Mouse (Mus musculus) liver, adult 2 months (tissue): ENCODE measurements around the gene Thrb. TPM values are rescaled to one million over a fixed set of nuclear protein-coding genes. Genes with fewer than 3 reads are reported as not detected.

Source experiments
- DNase-seq: peaks from one replicate; pipeline ENCODE4 v3.0.0-alpha.2; 2011; ENCODE audit warnings: low read depth, low spot score; ENCODE audit errors: extremely low read depth
- H3K27ac ChIP-seq: fragments of 200-500 bp; replicated peaks from 2 replicates; pipeline ENCODE4 v1.5.1; 2012; ENCODE audit warnings: low read depth, mild to moderate bottlenecking, control low read depth, inconsistent platforms, low read length; ENCODE audit not compliant: insufficient read depth
- H3K27me3 ChIP-seq: fragments of 200-500 bp; 2 replicates; pipeline ENCODE4 v1.6.1; 2012; ENCODE audit warnings: mild to moderate bottlenecking, moderate library complexity, low read length, inconsistent platforms; ENCODE audit not compliant: control insufficient read depth, insufficient read depth
- H3K36me3 ChIP-seq: fragments of 200-500 bp; 2 replicates; pipeline ENCODE4 v1.6.1; 2012; ENCODE audit warnings: low read length, inconsistent platforms; ENCODE audit not compliant: control insufficient read depth, insufficient read depth
- H3K4me1 ChIP-seq: fragments of 200-500 bp; 2 replicates; pipeline ENCODE4 v1.6.1; 2011; ENCODE audit warnings: low read length; ENCODE audit not compliant: control insufficient read depth, insufficient read depth
- H3K4me3 ChIP-seq: fragments of 200-500 bp; 2 replicates; pipeline ENCODE4 v1.5.1; 2011; ENCODE audit warnings: low read depth, mild to moderate bottlenecking, control low read depth, low read length, moderate library complexity; ENCODE audit not compliant: insufficient read depth
- H3K79me2 ChIP-seq: fragments of 200-500 bp; 2 replicates; pipeline ENCODE4 v1.6.1; 2012; ENCODE audit warnings: inconsistent platforms, mild to moderate bottlenecking, low read length, moderate library complexity; ENCODE audit not compliant: control insufficient read depth, insufficient read depth
- H3K9ac ChIP-seq: fragments of 200-500 bp; 2 replicates; pipeline ENCODE4 v1.6.1; 2012; ENCODE audit warnings: low read depth, mild to moderate bottlenecking, control low read depth, inconsistent platforms, low read length
- CTCF ChIP-seq: fragments of 200-500 bp; IDR thresholded peaks from 2 replicates; pipeline ENCODE4 v1.5.1; 2011; ENCODE audit warnings: low read depth, low read length, control low read depth
- POLR2A ChIP-seq: fragments of 200-500 bp; IDR thresholded peaks from 2 replicates; pipeline ENCODE4 v1.6.1; 2011; ENCODE audit warnings: low read length, control low read depth; ENCODE audit not compliant: insufficient read depth; ENCODE audit errors: extremely low read depth
- WGBS: fragments of 180-500 bp; shearing (Covaris S2); methylation state at CpG from one replicate; pipeline ENCODE4 v1.1.7; 2018; 5-methylcytosine and 5-hydroxymethylcytosine counted together
- polyA plus RNA-seq: library from polyadenylated mRNA; depleted of rRNA; stranded (reverse); fragments of >200 nt; gene quantifications from 2 replicates; pipeline ENCODE4 v1.2.3, GENCODE M21; 2012
- total RNA-seq: library from RNA; depleted of rRNA; stranded (reverse); fragments of >200 nt; gene quantifications from 2 replicates; pipeline ENCODE4 v1.2.3, GENCODE M21; 2014

The Thrb gene
- total and polyA plus RNA-seq, 2 experiments, result 8.6 to 34.6 TPM

GRCm38 (mm10) chr14:17641770-17642169, 18.3 kb upstream of the Thrb start:
- Histone ChIP-seq H3K4me3 (no peak overlapping the region), H3K79me2 (no peaks in the 10 kb centered on the region), H3K4me1 (no peaks in the 10 kb centered on the region), H3K27me3 (no peaks in the 10 kb centered on the region), H3K36me3 (no peaks in the 10 kb centered on the region), H3K27ac (no peak overlapping the region), H3K9ac (no peak overlapping the region)
- TF ChIP-seq CTCF (no peak), POLR2A (no peak)
- WGBS, result 72% methylated on average over 3 of the region's 3 CpGs
- DNase-seq, result no peak

GRCm38 (mm10) chr14:17655084-17655483, 5.0 kb upstream of the Thrb start:
- peak; percentile 57 for DNase-seq
- 30% methylated on average over 5 of the region's 5 CpGs for WGBS
- TF ChIP-seq POLR2A (no peak), CTCF (no peak)

GRCm38 (mm10) chr14:17659031-17659430, 1.0 kb upstream of the Thrb start:
- Histone ChIP-seq H3K4me3 (peak overlapping the region; percentile 99), H3K4me1 (peaks cover 19% of the 10 kb centered on the region; the same call in 1 of the 2 replicates), H3K79me2 (peaks cover 6% of the 10 kb centered on the region; the same call in 1 of the 2 replicates), H3K27me3 (no peaks in the 10 kb centered on the region), H3K36me3 (no peaks in the 10 kb centered on the region), H3K9ac (peak overlapping the region; percentile 80), H3K27ac (peak overlapping the region; percentile 98)
- under 1% methylated on average over 9 of the region's 10 CpGs for WGBS
- peak; percentile 93 for DNase-seq
- TF ChIP-seq CTCF, result peak; percentile 69
- TF ChIP-seq POLR2A, result 0 out of 2 replicates have a peak, but pooled peaks have one; percentile 10

More at GRCm38 (mm10) chr14:17655084-17655483, 5.0 kb upstream of the Thrb start:
- H3K9ac ChIP-seq, result no peak overlapping the region
- peaks cover 10% of the 10 kb centered on the region; the same call in 1 of the 2 replicates for H3K4me1 ChIP-seq
- H3K27me3 ChIP-seq, result no peaks in the 10 kb centered on the region
- no peaks in the 10 kb centered on the region for H3K36me3 ChIP-seq
- H3K4me3 ChIP-seq, result no peak overlapping the region
- H3K27ac ChIP-seq, result no peak overlapping the region
- H3K79me2 ChIP-seq, result no peaks in the 10 kb centered on the region; the same call in 1 of the 2 replicates

DNA sequence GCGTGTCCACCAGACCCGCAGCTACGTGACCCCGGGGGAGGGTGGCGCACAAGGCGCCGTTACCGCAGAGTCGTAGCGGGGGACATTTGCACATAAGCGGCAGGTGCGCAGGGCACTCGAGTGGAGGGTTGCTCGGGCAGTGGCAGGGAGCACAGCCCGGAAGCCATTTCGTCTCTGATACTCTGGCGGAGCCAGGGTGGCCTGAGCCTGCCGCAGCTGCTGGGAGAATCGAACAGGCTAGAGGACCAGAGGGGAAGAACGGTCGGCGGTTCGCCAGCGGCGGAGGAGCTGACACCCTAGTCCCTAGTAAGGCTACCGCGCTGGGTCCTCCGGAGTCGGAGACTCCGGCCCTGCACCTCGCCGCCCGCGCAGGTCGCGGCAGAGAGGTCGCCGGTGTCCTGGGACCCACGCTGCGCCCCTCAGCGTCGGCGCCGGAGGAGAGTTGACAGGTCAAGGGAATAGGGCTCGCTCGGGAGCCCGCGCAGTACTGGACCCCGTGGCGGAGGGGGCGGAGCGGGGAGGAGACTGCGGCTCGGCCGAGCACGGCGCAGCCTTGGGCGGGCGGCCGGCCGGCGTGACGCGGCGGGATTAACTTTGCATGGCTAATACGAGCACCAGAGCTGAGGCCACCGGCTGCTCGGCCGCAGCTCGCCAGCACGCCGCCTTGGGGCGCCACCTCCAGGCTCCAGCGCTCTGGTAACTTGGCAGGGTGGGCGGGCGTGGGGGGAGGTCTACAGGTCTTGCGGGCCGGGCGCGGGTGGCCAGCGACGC, 453 bp downstream of the Thrb start:
- Histone ChIP-seq H3K9ac (peak overlapping the region; percentile 96), H3K27me3 (no peaks in the 10 kb centered on the region), H3K36me3 (no peaks in the 10 kb centered on the region), H3K4me1 (peaks cover 15% of the 10 kb centered on the region; the same call in 1 of the 2 replicates), H3K4me3 (peak overlapping the region; percentile 99), H3K27ac (peak overlapping the region; percentile 98), H3K79me2 (peaks cover 16% of the 10 kb centered on the region; the same call in 1 of the 2 replicates)
- DNase-seq, result peak; percentile 74
- WGBS, result under 1% methylated on average over 80 of the region's 82 CpGs
- peak; percentile 71 for TF ChIP-seq POLR2A
- peak; percentile 47 for TF ChIP-seq CTCF

DNA sequence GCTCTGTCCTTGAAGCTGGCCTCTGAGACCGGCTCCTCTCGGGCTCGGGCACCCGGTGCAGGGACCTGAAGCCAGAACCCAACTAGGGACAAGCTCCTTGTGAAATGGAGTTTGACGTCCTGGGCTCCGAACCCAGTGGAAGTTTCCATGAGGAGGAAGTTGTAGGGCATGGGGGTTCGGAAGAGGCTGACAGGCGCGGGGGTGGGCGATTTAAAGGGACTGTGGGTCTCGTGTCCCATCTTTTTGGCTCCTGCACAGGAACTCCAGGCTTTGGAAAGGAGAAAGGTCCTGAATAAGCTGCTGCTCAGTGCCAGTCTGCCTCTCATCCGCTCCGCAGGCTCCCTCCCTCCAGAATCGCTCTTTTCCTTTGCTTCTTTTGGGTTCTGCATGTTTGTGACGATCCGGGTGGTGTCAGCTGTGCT, 1.1 kb downstream of the Thrb start:
- peak overlapping the region; percentile 98 for H3K27ac ChIP-seq
- H3K27me3 ChIP-seq, result no peaks in the 10 kb centered on the region
- no peaks in the 10 kb centered on the region for H3K36me3 ChIP-seq
- peak; percentile 67 for DNase-seq
- H3K9ac ChIP-seq, result peak overlapping the region; percentile 96
- H3K4me1 ChIP-seq, result peaks cover 14% of the 10 kb centered on the region; the same call in 1 of the 2 replicates
- under 1% methylated on average over 16 of the region's 16 CpGs for WGBS
- peak overlapping the region; percentile 99 for H3K4me3 ChIP-seq
- H3K79me2 ChIP-seq, result peaks cover 19% of the 10 kb centered on the region; the same call in 1 of the 2 replicates
- TF ChIP-seq CTCF (no peak), POLR2A (no peak)

GRCm38 (mm10) chr14:17662087-17662486, 2.0 kb downstream of the Thrb start:
- WGBS, result 15% methylated on average over 5 of the region's 5 CpGs
- Histone ChIP-seq H3K27me3 (no peaks in the 10 kb centered on the region), H3K27ac (no peak overlapping the region), H3K79me2 (peaks cover 28% of the 10 kb centered on the region; the same call in 1 of the 2 replicates), H3K9ac (no peak overlapping the region), H3K4me1 (peaks cover 14% of the 10 kb centered on the region; the same call in 1 of the 2 replicates), H3K36me3 (no peaks in the 10 kb centered on the region), H3K4me3 (peak overlapping the region; percentile 54; the same call in 1 of the 2 replicates)
- DNase-seq, result peak; percentile 52
- TF ChIP-seq POLR2A (no peak), CTCF (no peak)
